Mouse (Mus musculus): ENCODE data around the gene Olfr47.
"Not testable (repeated sequence)": the region's sequence is repeated elsewhere in the genome, so short reads cannot be mapped to it uniquely, and the experiment has no call there.

Olfr47 gene

DNA sequence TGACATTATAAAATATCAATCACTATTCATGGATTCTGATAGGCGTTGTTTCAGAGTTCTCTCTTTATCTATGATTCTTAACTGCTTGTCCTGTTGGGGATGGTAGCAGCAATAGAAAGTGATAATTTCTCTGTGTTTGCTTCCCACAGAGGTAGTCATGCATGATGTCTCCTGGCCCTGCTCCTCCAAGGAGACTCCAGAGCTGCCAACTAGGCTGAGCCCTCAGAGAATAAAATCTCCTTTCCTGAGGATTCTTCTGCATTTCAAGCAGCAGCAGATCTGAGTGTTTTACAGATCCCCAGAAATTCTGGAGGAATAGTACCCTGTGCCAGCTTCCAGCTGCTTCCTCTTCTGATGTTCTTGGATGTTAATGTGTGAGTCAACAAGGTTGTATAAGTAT lies at the start of gene Olfr47:
Gene Olfr47, plus strand, starts transcription at position 275 of the 400 bp plus-strand sequence.
- not testable (repeated sequence) for DNase-seq (ENCODE audit: low spot score in 2 of 2)

DNA sequence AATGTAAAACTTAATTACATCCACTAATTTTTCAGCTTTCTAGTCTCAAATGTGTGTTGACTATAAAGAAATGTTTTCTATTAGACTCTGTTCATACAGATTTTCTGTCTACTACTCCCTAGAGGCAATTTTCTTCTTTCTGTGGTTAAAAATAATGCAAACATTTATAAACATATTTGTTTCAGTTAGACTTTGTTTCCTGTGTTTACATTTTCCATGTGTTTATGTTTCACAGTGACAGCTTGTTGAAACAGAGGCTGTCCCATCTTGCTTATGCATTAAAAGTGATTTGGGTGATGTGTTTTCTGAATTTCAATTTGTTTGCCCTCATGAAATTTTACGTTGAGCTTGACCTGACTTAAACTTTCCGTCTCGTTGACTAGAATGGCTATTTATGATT lies 40.3 kb upstream of the Olfr47 start:
- no peak for DNase-seq (ENCODE audit: low spot score in 2 of 2)

DNA sequence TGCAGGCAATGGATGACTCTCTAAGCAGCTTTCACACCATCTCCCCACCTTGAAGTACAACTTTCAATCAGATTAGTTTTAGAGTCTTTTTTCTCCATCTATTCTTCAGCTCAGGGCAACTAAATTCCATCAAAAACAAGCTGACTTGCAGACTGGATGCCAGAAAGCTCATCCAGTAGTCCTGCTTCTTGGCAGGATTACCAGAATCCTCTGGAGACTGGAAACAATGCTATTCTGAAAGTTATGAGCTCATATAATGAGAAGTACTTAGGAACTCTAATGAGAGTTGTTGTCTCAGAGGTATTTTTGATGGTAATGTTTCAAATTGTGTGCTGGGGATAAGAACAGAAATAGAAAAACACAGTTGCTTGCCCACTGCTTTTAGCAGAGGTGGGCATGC lies 34.5 kb upstream of the Olfr47 start, which contains the start of gene Olfr435:
Gene Olfr435, plus strand, starts transcription at position 366 of the 400 bp plus-strand sequence.
- DNase-seq (ENCODE audit: low spot score in 2 of 2) = no peak

DNA sequence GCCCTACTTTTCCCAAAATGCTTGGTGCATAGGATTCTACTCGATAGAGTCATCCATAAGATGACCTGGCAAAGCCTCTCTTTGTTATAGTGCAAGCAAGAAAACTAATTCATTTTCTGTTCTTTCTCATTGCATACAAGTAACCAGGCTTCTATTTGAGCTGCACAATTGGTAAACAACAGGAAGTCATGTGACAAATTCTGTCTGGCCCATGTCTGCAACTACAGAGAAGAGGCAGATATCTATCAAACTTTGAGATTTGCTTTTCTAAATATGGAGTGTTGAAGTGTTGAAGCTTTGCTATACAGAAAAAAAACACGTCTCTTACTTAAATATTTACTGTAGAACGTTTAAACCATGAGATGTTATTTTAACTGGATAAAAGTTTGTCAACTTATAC lies 33.2 kb upstream of the Olfr47 start:
- DNase-seq (ENCODE audit: low spot score in 2 of 2) = no peak

DNA sequence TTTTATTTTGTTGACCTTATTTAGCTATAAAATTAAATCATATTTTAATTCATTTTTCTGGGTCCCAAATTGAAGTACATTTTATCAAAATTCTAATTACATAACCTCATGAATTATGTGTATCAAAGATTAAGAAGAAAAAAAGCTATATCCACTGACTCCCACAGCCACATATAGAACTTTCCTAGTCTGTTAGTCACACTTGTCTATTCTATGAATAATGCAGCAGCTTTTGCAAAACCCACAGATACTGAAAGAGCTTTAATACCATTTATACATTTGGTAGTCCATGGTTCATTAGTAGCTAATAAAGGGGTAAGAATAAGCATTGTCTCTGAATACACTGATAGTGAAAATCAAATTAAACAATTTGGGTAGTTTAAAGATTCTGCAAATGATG lies 28.5 kb upstream of the Olfr47 start:
- DNase-seq (ENCODE audit: low spot score in 2 of 2) = no peak

GRCm38 (mm10) chr6:43205355-43205754 lies 26.0 kb upstream of the Olfr47 start:
- DNase-seq (ENCODE audit: low spot score in 2 of 2) = no peak

- DNase-seq (ENCODE audit: low spot score in 2 of 2) = peak; percentile 19 to 51
Observed at GRCm38 (mm10) chr6:43212873-43213272, 18.5 kb upstream of the Olfr47 start, which contains the start of gene Olfr434. Olfr434 (plus strand) TSS chr6:43213021.

GRCm38 (mm10) chr6:43242061-43242460 lies 10.7 kb downstream of the Olfr47 start:
- DNase-seq (ENCODE audit: low spot score in 2 of 2) = no peak

- no peak for DNase-seq (ENCODE audit: low spot score in 2 of 2)
Observed at GRCm38 (mm10) chr6:43247396-43247795, 16.1 kb downstream of the Olfr47 start.

DNA sequence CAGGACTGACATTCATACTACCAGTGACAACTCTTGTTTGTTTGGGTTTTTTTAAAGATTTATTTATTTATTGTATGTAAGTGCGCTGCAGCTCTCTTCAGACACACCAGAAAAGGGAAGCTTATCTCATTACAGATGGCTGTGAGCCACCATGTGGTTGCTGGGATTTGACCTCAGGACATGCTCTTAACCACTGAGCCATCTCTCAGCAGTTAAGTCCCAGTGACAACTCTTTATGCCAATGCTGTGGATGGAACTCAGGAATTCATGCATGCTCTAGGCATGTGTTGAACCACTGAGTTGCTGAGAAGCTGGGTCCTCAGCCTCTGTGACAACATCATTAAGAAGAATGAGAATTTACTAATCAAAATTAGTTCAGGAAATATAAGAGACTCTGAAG lies 21.7 kb downstream of the Olfr47 start:
- DNase-seq (ENCODE audit: low spot score in 2 of 2) = no peak

DNA sequence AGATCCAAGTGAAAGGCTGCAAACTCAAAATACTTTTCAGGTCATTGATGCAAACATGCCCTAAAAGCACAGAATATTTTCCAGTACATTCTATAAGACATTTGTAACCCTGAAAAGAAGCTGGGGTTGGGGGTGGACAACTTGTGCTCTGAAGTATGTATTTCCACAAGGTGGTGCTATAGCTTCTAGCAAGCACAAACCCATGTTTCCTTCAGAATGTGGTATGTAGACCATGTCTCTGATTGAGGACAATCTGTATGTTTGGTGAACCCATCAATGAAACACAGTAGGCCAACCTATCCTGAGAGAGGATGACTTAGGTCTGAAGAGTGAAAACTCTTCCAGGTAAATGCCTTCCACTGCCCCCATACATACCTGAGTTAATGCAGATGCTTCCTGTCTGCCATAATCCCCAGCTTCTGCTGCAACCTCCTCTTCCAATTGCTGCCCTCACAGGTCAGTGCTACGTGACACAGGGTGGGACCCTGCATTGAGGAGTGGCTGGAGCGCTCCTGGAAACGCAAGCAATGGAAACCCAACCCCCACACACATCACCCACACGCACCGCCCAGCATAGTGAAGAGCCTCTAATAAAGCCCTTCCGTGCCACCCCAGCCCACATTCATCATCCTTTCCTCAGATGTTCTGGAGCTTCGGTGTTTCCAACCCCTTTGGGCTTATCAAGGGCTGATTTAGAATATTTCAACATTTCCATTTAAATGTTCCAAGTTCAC lies 23.0 kb downstream of the Olfr47 start:
- no peak for DNase-seq (ENCODE audit: low spot score in 2 of 2)

DNA sequence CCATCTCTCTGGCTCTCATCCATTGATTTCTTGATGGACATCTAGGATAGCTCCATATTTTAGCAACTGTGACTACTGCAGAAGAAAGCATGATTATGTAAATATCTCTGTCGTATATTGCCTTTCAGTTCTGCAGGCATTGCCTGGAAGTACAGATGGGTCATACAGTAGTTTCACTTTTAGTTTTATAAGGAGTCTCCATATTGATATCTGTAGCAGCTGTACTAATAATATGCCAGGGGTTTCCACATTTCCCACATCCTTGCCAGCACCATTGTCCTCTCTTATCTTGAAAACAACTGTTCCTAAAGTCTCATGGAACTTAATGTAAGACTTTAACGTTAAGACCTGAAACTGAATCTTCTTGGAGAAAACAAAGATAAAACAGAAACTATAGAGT lies 29.4 kb downstream of the Olfr47 start:
- no peak for DNase-seq (ENCODE audit: low spot score in 2 of 2)

DNA sequence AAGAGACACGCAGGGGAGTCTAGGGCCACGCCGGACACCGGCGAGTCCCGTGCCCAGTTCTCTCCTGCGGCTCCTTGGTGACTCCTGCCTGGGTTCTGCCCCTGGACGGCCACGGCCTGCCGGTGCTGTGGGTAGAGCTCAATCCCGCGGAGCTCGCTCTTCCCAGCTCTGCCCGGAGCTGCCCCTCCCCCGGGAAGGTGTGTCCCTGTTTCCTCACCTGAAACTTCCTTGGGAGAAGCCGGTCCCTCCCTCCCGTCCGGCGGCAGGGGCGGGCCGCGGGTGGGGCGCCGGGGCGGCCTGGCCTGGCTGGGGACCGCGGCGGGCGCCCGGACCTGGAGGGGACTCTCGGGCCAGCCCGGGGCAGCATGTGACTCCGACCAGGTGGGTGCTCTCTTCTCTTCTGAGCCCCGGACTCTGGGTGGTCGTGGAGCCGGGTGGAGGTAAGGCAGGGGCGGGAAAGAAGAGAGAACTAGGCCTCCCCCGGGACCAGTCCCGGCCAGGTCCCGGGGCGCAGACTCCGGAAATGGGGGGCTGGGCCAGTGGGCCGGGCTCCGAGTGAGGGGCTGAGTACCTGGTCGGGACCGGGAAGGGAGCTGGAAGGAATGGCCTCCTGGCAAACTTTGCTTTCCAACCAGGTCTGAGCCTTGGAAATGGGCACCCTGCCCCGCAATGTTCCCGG lies 34.2 kb downstream of the Olfr47 start, which contains the start of gene Arhgef5:
Gene Arhgef5, plus strand, starts transcription at position 220 of the 679 bp plus-strand sequence.
- DNase-seq (ENCODE audit: low spot score in 2 of 2) = no peak

DNA sequence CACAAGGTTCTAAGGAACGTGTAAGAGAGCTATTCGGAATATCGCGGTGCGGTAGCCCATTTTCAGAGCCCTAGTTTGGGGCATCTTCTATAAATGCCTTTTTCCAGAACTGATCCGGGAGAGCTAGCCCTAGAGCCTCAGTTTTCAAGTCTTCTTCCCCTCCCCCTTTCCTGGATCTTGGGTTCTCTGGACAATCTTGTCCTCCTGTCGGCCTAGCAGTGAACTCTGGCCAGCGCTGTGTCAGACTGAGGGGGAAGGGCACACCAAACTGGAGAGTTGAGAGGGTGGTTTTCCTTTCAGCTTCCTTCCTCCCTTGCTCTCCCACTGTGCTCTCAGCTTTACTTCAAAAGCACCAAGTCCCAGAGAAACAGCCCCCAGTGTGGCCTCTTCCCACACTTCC lies 35.0 kb downstream of the Olfr47 start:
- no peak for DNase-seq (ENCODE audit: low spot score in 2 of 2)

DNA sequence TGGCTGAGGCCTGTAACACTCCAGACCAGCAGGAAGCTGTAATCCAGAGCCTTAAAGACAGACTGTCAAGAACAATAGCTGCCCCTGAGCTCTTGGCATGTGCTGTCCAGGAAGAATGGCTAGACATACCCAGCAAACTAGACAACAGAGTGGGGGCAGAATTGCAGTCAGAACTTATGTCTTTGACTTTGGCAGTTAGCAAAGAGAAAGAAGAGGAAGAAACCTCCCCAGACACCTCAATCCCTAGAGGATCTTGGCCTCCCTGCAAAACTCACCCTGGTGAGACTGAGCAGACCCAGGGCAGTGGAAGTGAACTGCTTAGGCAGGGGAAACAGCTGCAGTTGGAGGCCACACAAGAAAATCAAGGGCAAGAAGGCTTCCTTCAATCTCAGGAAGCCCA lies 41.3 kb downstream of the Olfr47 start:
- DNase-seq (ENCODE audit: low spot score in 2 of 2) = no peak

- DNase-seq (ENCODE audit: low spot score in 2 of 2) = no peak
Observed at GRCm38 (mm10) chr6:43274123-43274522, 42.8 kb downstream of the Olfr47 start.

- DNase-seq (ENCODE audit: low spot score in 2 of 2) = peak in 1 of 2 experiments; percentile 12
Observed at GRCm38 (mm10) chr6:43278247-43278646, 46.9 kb downstream of the Olfr47 start.

- no peak for DNase-seq (ENCODE audit: low spot score in 2 of 2)
Observed at GRCm38 (mm10) chr6:43280481-43280880, 49.2 kb downstream of the Olfr47 start.
